Mouse (Mus musculus) left cerebral cortex, adult 11 months (tissue): Measurements from ENCODE around the gene Itgb5.

Source experiments
- DNase-seq: peaks from one replicate; pipeline ENCODE4 v3.0.0; 2022; ENCODE audit warnings: low spot score

The Itgb5 gene

DNA sequence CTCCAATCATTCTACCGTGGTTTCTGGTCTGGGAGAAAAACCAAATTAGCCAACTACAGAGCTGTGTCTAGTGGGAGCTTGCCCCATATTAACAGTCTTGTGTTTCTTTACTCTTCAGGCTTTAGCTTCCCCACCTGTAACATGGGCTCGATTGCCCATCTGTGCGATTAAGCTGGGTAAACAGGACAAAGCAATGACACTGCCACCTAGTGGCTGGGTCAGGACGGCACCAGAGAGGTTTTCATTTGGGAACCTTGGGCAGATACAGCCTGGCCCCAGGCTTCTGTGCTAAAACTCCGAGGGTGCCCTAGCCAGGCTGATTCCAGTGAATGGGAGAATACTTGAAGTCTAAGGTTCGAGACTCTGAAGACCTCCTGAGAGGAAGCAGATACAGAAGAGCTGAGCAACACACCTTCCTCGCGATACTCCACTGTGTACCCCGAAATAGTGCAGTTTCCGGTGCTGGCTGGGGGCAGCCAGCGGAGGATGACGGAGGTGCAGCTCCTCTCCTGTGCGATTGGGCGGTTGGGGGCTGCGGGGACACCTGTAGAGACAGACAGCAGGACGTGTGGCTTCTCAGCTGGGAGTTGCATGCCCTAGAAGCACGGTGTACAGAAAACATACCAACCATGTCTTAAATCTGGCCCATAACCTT lies 159.0 kb downstream of the Itgb5 start:
- no peak for DNase-seq

- DNase-seq = no peak
Measured at GRCm38 (mm10) chr16:33989106-33989505, 159.6 kb downstream of the Itgb5 start.

- DNase-seq = no peak
Measured at GRCm38 (mm10) chr16:33990712-33991111, 161.2 kb downstream of the Itgb5 start.

DNA sequence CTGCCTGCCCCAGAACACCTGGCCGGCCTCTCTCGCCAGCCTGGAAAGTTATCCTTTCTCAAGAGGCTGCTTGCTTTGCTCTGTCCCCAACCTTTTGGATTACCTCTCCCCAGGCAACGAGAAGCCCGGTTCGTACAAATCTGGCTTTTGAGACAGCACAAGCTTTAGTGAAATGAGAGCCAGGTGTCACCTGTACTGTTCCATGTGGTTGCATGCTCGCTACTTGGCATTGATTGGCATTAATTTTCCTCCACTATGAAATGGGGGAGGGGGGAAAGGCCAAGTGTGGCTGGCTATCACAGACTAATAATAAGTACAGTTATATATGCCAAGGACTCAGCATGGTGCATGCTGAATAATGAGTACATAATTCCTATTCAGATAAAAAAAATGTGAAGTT lies 164.9 kb downstream of the Itgb5 start:
- no peak for DNase-seq

GRCm38 (mm10) chr16:33995496-33995895 lies 166.0 kb downstream of the Itgb5 start:
- no peak for DNase-seq

- DNase-seq = no peak
Measured at GRCm38 (mm10) chr16:33996030-33996429, 166.6 kb downstream of the Itgb5 start.

- no peak for DNase-seq
Measured at GRCm38 (mm10) chr16:33998011-33998410, 168.5 kb downstream of the Itgb5 start.
